Mouse (Mus musculus): Measurements from ENCODE around the gene D930048N14Rik.

DNA sequence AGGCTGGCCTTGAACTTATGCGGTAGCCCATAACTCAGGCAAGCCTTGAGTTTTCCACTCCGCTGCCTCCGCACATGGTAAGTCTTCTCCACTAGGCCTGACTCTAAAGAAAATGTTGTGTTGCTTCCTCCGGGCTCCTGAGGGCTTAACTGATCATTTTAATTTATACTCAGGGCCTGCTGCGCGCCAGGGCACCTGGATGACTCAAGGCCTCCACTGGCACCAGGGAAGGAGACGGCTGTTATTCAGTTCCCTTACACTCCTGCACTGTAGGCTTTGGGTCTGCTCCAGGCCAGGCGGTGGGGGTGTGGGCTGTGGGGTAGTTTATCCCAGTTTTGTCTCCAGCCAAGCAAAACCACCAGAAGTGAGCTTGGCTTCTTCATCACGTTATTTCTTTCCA is 22.5 kb downstream of the D930048N14Rik start:
- TF ChIP-seq ZMIZ1 (IDR thresholded peaks at IDR 0.05; ENCODE audit: low read depth, low read length) (no peak), CTCF (IDR thresholded peaks at IDR 0.05 in 2 of 3, conservative IDR thresholded peaks at IDR 0.05 in 1 of 3; ENCODE audit: control insufficient read depth in 1 of 3, insufficient read depth in 1 of 3, low read depth in 2 of 3, low read length in 3 of 3, poor library complexity in 1 of 3, severe bottlenecking in 1 of 3) (no peak), ZNF384 (IDR thresholded peaks at IDR 0.05; ENCODE audit: low read depth, low read length) (no peak), CHD2 (IDR thresholded peaks at IDR 0.05; ENCODE audit: low read length) (no peak), POLR2A (IDR thresholded peaks at IDR 0.05; ENCODE audit: control insufficient read depth in 1 of 2, insufficient read depth in 1 of 2, low read depth in 1 of 2, low read length in 2 of 2, poor library complexity in 1 of 2) (no peak), E2F4 (IDR thresholded peaks at IDR 0.05; ENCODE audit: borderline replicate concordance, low read depth, low read length) (no peak)
